Mouse (Mus musculus) thymus, postnatal 14 days (tissue): ENCODE measurements around the gene Rfxank.

Experiments
- DNase-seq: peaks from one replicate; pipeline ENCODE4 v3.0.0; 2021

Rfxank gene

DNA sequence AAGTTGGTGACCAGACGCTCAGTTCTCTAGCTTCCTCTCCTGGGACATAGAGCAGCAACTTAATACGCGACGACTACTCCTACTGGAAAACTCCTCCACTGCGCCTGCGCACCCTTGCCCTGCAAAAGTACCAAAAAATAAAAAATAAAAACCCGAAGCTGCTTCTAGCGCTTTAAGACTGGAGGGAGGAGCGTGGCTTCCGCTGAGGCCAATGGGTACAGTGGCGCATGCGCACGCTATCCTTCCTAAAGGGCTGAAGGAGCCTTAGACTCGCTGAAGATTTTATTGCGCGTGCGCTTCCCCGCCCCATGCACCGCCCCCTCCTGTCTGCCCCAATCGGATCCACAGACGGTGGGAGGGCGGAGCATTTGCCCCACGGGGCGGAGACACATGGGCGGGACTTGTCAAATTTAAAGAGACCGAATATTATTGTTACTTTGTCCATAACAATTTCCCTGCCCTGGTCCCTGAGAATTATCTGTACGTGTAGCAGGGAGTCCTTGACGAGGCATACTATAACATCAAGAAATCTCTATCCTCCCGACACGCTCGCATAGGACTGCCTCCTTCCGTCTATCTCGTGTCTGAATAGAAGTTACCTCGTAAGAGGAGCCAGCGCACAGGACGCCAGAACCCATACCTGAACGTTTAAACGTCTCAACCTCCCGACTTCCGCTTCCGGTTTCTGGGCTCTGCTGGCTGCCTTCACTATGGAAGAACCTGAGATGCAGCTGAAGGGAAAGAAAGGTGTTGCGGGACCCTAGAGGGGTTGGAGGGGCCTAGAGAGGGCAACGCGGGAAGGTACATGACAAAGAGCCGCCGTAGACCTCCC lies at the start of gene Rfxank, which contains the start of the genes Borcs8 and Mef2b:
Gene Rfxank, minus strand, starts transcription at position 129 of the 832 bp plus-strand sequence.
Gene Borcs8, plus strand, starts transcription at position 474 of the 832 bp plus-strand sequence.
Gene Mef2b, plus strand, starts transcription at position 686 of the 832 bp plus-strand sequence.
- DNase-seq: peak; percentile 100

GRCm38 (mm10) chr8:70188707-70189106 lies 49.8 kb upstream of the Rfxank start:
- no peak for DNase-seq

GRCm38 (mm10) chr8:70183194-70183593 lies 44.2 kb upstream of the Rfxank start:
- DNase-seq: no peak

DNA sequence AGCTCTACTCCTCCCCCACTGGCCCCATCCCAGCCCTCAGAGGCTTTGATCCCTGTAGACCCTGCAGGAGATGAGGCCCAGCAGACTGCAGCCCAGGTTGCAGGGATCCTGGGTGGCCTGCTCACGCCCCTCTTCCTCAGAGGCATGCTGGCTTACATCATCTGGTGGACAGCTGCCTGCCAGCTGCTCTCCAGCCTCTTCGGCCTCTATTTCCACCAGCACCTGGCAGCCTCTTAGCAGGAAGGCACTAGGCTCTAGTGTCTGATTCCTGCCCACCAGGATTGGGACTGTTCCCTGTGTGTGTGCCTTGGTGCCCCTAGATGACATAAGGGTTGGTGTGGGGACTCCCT lies 42.9 kb upstream of the Rfxank start:
- DNase-seq: no peak

GRCm38 (mm10) chr8:70181212-70181902 lies 42.4 kb upstream of the Rfxank start:
- DNase-seq: no peak

- no peak for DNase-seq
These were observed 40.1 kb upstream of the Rfxank start for GRCm38 (mm10) chr8:70179082-70179481.

GRCm38 (mm10) chr8:70178231-70178630 lies 39.3 kb upstream of the Rfxank start:
- no peak for DNase-seq

DNA sequence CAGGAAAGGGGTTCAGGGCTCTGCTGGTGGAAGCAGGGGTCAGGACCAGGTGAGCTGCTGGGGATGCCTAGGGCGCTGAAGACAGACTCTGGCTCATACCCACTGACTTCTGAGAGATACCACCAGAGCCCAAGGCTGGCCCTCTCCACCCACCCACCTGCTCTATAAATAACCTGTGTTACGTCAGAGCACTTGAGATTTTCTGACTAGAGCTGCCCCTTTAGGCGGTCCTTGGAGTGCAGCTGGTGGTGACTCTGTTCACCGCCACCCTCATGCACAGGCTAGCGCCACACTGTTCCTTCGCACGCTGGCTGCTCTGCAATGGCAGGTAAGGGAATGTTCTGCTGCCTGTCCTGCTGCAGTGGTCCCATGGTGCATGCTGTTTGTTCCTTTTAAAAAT lies 35.1 kb upstream of the Rfxank start:
- DNase-seq: no peak

GRCm38 (mm10) chr8:70173320-70173719 lies 34.4 kb upstream of the Rfxank start:
- DNase-seq: no peak

GRCm38 (mm10) chr8:70172043-70172681 lies 33.2 kb upstream of the Rfxank start, which contains the start of gene Tmem161a:
Gene Tmem161a (plus strand): TSS chr8:70172356.
- DNase-seq: peak; percentile 91

GRCm38 (mm10) chr8:70171240-70171639 lies 32.3 kb upstream of the Rfxank start:
- DNase-seq: no peak

DNA sequence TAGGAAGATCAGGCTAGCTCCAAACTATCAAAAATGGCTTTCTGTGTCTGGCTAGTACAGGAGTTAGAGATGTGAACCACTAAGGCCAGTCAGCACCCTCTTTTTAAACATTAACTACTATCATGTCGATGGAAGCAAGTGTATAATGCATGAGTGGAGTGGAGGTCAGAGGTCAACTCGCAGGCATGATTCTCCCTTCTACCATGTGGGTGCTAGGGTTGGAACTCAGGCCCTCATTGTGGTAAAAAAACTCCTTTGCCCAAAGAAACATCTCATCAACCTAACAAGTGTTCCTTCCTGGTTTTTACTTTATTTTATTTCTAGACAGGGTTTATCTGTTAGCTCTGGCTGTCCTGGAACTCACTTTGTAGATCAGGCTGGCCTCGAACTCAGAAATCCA lies 31.8 kb upstream of the Rfxank start:
- DNase-seq: no peak

DNA sequence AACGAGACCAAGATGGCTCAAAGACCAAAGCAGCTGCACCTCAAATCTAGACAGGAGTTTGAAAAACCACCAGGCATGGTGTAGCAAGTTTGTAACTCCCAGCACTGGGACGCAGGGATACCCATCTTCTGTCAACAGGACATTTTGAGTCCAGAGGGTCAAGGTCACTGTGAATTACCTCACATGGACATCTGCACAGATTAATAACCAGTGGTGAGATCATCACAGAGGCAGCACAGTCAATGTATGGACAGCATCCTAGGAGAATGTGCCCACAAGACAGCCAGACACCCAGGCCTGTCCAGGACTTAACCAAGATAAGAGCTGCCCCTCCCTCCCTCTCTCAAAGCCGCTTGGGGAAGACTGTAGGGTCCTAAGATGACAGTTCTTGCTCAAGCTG lies 31.2 kb upstream of the Rfxank start:
- no peak for DNase-seq

DNA sequence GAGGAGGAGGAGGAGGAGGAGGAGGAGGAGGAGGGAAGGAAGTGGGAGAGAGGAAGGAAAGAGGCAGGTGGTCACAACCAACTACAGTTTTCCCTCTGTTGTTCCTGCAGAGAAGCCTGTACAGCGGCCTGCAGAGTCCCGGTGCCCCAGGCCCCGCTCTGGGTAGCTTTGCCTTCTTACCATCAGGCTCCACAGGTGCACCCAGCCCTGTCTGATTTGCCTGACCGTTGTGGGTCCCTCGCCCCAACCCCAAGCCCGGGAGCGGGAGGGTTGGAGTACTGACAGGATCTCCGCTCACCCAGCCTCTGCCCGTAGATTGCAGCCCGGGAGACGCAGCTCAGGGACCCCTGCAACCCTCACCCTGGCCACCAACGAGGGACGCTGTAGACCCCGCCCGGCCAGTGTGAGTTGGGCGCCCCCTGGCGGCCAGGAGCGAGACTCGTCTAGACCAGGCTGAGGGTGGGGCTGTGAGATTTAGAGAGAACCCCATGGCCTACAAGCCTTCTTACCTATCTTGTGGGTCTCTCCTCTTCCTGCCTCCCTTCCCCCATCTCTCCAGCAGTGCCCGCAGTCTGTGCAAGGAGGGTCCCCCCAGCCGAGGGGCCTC lies 27.7 kb upstream of the Rfxank start:
- peak; percentile 89 for DNase-seq

GRCm38 (mm10) chr8:70163316-70163715 lies 24.4 kb upstream of the Rfxank start:
- DNase-seq: no peak

DNA sequence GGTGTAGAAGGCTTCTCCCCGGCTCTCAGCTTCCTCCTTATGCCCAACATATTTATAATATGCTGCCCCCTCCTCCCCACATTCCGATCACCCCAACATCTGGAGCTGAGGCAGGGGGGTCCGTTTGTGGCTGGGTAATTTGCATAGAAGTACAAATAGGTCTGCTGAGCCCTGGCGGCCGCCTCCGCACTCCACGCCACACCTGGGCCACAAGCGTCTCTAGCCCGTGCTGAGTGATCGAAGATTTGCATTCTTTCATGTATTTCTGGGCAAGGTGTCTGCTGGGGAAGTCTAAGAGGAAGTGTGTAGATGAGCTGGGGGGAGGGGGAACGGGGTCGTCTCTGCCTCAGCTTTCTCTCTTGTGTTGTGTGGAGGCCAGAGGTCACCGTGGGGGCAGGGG lies 21.1 kb upstream of the Rfxank start:
- peak; percentile 62 for DNase-seq

DNA sequence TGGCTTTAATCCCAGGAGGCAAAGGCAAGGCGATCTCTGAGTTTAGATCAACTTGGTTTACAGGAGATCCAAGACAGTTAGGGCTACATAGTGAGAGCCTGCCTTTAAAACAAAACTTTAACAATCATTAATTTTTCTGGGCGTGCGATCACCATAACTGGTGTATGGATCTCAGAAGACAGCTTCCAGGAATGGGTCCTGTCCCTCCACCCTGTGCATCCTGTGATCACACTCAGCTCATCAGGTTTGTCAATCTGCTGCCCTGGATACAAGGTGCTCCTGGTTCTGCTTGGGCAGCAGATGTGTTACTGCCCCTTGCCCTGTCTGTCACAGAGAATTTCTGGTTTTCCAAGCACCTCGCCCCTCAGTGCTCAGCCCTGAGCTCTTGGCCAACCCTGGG lies 20.3 kb upstream of the Rfxank start:
- DNase-seq: no peak

GRCm38 (mm10) chr8:70158069-70158853 lies 19.3 kb upstream of the Rfxank start:
- DNase-seq: peak; percentile 91

DNA sequence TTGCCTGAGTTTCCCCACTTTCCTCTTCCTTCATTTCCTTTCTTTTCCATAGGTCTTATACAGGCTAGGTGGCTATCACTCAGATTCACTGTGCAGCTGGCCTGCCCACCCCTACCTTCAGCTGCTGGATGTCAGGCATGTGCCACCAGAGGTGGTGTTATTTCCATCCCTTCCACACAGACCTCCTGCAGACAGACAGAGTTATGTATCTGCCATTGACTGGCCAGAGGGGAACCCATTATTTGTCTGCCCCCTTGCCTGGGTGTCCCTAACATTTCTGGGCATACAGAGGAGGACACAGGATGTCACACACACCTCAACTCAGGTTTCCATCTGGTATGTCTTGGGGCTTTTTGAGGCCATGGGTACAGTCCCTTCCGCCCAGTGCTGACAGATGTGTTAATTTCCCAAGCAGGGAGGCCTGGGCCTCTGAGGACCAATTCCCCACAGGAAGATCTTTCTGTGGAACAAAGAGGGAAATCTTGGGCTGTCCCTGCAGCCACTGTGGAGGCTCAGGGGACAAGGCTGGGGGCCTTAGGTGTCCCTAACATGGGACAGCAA lies 18.4 kb upstream of the Rfxank start:
- DNase-seq: no peak

DNA sequence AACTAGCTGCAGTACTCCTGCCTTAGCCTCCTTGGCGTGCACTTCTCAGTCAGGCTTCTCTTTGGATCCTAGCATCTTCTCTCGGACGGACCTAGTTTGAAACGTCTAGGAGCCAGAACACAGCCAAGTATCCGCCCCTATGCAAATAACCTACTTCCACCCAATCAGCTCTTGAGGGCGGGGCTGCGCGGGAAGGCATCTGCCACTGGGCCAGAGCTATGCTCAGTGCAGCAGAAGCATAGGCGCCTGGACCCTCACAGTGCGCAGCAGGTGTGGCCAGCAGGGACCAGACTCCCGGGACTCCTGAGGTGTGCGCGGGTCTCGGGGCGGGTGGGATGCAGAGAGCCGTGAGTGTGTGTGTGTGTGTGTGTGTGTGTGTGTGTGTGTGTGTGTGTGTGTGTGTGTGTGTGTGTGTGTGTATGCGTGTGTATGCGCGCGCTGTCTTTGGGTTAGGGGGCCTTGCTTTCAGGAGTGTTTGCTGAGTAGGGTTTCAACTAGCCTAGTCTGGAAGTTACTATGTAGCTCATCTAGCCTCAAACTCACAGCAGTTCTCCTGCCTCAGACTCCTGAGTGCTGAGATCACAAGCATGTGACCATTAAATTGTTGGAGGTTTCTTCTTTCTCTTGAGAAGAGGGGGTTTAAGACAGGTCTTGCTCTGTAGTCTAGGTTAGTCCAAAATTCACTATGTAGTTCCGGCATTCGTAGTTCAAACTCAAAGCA lies 13.7 kb upstream of the Rfxank start:
- peak; percentile 88 for DNase-seq

DNA sequence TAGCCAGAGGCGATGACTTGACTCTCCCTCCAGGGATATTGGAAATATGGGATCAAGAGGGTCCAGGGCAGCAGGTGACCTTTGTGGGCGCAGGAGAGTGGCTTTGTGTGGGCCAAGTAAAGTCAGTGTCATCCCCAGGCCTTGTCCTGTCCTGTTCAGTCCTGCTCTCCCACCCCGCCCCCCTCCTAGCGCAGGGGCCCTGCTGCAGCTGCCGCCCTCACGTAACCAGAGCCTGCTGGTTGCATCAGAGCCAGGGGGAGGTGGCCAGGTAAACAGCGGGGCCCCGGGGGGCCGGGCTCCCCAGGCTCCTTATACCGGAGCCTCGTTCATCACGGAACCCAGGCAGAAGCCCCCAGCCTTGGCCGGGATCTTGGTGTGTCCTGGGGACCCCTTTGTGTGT lies 11.2 kb upstream of the Rfxank start:
- DNase-seq: no peak
